Mouse (Mus musculus): ENCODE measurements around the gene CK137956. TPM values are rescaled to one million over a fixed set of nuclear protein-coding genes. Genes with fewer than 3 reads are reported as not detected.
A peak's percentile ranks its signal among the peaks of the same experiment; 100 is the strongest.

Gene CK137956
- polyA plus RNA-seq (2015; fragmentation: Nextera tagmentation; extraction: Ambion mirVana): not detected in 2 replicates

- Histone ChIP-seq H3K27me3 (replicated peaks) (peaks cover 39% of the 10 kb centered on the region), H3K9ac (no peak within 1 kb of the TSS), H3K27ac (no peak within 1 kb of the TSS), H3K4me2 (replicated peaks) (no peak within 1 kb of the TSS), H3K9me3 (no peaks in the 10 kb centered on the region), H3K4me1 (replicated peaks) (no peaks in the 10 kb centered on the region), H3K4me3 (replicated peaks) (no peak within 1 kb of the TSS), H3K36me3 (no peaks in the 10 kb centered on the region)
- ATAC-seq: no peak
- WGBS: 3% methylated on average over 39 of the region's 39 CpGs
Observed at GRCm38 (mm10) chr4:127970901-127971868, at the start of gene CK137956. CK137956 (minus strand) TSS chr4:127970951.

GRCm38 (mm10) chr4:128019465-128019864 lies 48.7 kb upstream of the CK137956 start:
- H3K27me3 ChIP-seq (replicated peaks): no peaks in the 10 kb centered on the region
- H3K9me3 ChIP-seq: no peaks in the 10 kb centered on the region
- no peak for ATAC-seq
- H3K4me1 ChIP-seq (replicated peaks): no peaks in the 10 kb centered on the region
- no peak overlapping the region for H3K27ac ChIP-seq
- H3K4me3 ChIP-seq (replicated peaks): no peak overlapping the region
- no peak overlapping the region for H3K4me2 ChIP-seq (replicated peaks)
- no peaks in the 10 kb centered on the region for H3K36me3 ChIP-seq
- H3K9ac ChIP-seq: no peak overlapping the region
- whole genome bisulfite sequencing: 72% methylated on average over 2 of the region's 2 CpGs

GRCm38 (mm10) chr4:128004797-128005452 lies 34.2 kb upstream of the CK137956 start:
- Histone ChIP-seq H3K4me3 (replicated peaks) (no peak overlapping the region), H3K36me3 (no peaks in the 10 kb centered on the region), H3K27ac (no peak overlapping the region), H3K9ac (no peak overlapping the region), H3K4me1 (replicated peaks) (no peaks in the 10 kb centered on the region), H3K4me2 (replicated peaks) (no peak overlapping the region), H3K27me3 (replicated peaks) (no peaks in the 10 kb centered on the region), H3K9me3 (no peaks in the 10 kb centered on the region)
- WGBS: 70% methylated on average over 3 of the region's 3 CpGs
- no peak for ATAC-seq

GRCm38 (mm10) chr4:128002638-128003101 lies 31.9 kb upstream of the CK137956 start:
- no peaks in the 10 kb centered on the region for H3K9me3 ChIP-seq
- H3K27ac ChIP-seq: no peak overlapping the region
- H3K27me3 ChIP-seq (replicated peaks): no peaks in the 10 kb centered on the region
- H3K36me3 ChIP-seq: no peaks in the 10 kb centered on the region
- WGBS: 54% methylated on average over 4 of the region's 4 CpGs
- no peak overlapping the region for H3K9ac ChIP-seq
- H3K4me3 ChIP-seq (replicated peaks): no peak overlapping the region
- no peak overlapping the region for H3K4me2 ChIP-seq (replicated peaks)
- H3K4me1 ChIP-seq (replicated peaks): no peaks in the 10 kb centered on the region
- no peak for ATAC-seq

- no peak overlapping the region for H3K4me2 ChIP-seq (replicated peaks)
- 78% methylated on average over 3 of the region's 3 CpGs for WGBS
- no peaks in the 10 kb centered on the region for H3K4me1 ChIP-seq (replicated peaks)
- no peak for ATAC-seq
- no peaks in the 10 kb centered on the region for H3K27me3 ChIP-seq (replicated peaks)
- no peak overlapping the region for H3K27ac ChIP-seq
- no peak overlapping the region for H3K9ac ChIP-seq
- H3K36me3 ChIP-seq: no peaks in the 10 kb centered on the region
- H3K4me3 ChIP-seq (replicated peaks): no peak overlapping the region
- no peaks in the 10 kb centered on the region for H3K9me3 ChIP-seq
Observed at GRCm38 (mm10) chr4:127999281-127999680, 28.5 kb upstream of the CK137956 start.

- no peaks in the 10 kb centered on the region for H3K36me3 ChIP-seq
- no peak overlapping the region for H3K27ac ChIP-seq
- H3K27me3 ChIP-seq (replicated peaks): peaks cover 60% of the 10 kb centered on the region
- H3K9me3 ChIP-seq: no peaks in the 10 kb centered on the region
- WGBS: 14% methylated on average over 18 of the region's 18 CpGs
- no peak overlapping the region for H3K4me2 ChIP-seq (replicated peaks)
- no peak overlapping the region for H3K4me3 ChIP-seq (replicated peaks)
- no peak overlapping the region for H3K9ac ChIP-seq
- no peak for ATAC-seq
- peaks cover 11% of the 10 kb centered on the region for H3K4me1 ChIP-seq (replicated peaks)
Observed at GRCm38 (mm10) chr4:127989347-127989995, 18.7 kb upstream of the CK137956 start.

GRCm38 (mm10) chr4:127988526-127989180 lies 17.9 kb upstream of the CK137956 start:
- 2% methylated on average over 39 of the region's 39 CpGs for WGBS
- H3K4me3 ChIP-seq (replicated peaks): peak overlapping the region; percentile 41
- peaks cover 60% of the 10 kb centered on the region for H3K27me3 ChIP-seq (replicated peaks)

GRCm38 (mm10) chr4:127987784-127988455 lies 17.2 kb upstream of the CK137956 start, which contains the start of gene Csmd2:
Csmd2 (plus strand) TSS chr4:127987857.
- WGBS: 1% methylated on average over 51 of the region's 65 CpGs
- Histone ChIP-seq H3K36me3 (no peaks in the 10 kb centered on the region), H3K4me1 (replicated peaks) (peaks cover 11% of the 10 kb centered on the region), H3K9ac (0 out of 2 replicates have a peak within 1 kb of the TSS, but pooled peaks have one; percentile 17), H3K4me2 (replicated peaks) (peak within 1 kb of the TSS; percentile 79), H3K27me3 (replicated peaks) (peaks cover 60% of the 10 kb centered on the region), H3K9me3 (no peaks in the 10 kb centered on the region), H3K4me3 (replicated peaks) (peak within 1 kb of the TSS; percentile 41), H3K27ac (no peak within 1 kb of the TSS)
- no peak for ATAC-seq

More at GRCm38 (mm10) chr4:127988526-127989180, 17.9 kb upstream of the CK137956 start:
- no peak overlapping the region for H3K27ac ChIP-seq
- no peaks in the 10 kb centered on the region for H3K36me3 ChIP-seq
- ATAC-seq: no peak
- 0 out of 2 replicates have a peak overlapping the region, but pooled peaks have one; percentile 17 for H3K9ac ChIP-seq
- no peaks in the 10 kb centered on the region for H3K9me3 ChIP-seq
- H3K4me1 ChIP-seq (replicated peaks): peaks cover 11% of the 10 kb centered on the region
- H3K4me2 ChIP-seq (replicated peaks): peak overlapping the region; percentile 79

GRCm38 (mm10) chr4:127987270-127987669 lies 16.5 kb upstream of the CK137956 start:
- H3K36me3 ChIP-seq: no peaks in the 10 kb centered on the region
- peaks cover 11% of the 10 kb centered on the region for H3K4me1 ChIP-seq (replicated peaks)
- H3K4me2 ChIP-seq (replicated peaks): peak overlapping the region; percentile 79
- ATAC-seq: no peak
- peaks cover 60% of the 10 kb centered on the region for H3K27me3 ChIP-seq (replicated peaks)
- no peak overlapping the region for H3K27ac ChIP-seq
- H3K4me3 ChIP-seq (replicated peaks): peak overlapping the region; percentile 41; the same call in 1 of the 2 replicates
- WGBS: 10% methylated on average over 10 of the region's 10 CpGs
- H3K9ac ChIP-seq: no peak overlapping the region
- no peaks in the 10 kb centered on the region for H3K9me3 ChIP-seq

- no peak for ATAC-seq
- H3K4me2 ChIP-seq (replicated peaks): peak overlapping the region; percentile 14; the same call in 1 of the 2 replicates
- H3K27ac ChIP-seq: no peak overlapping the region
- H3K36me3 ChIP-seq: no peaks in the 10 kb centered on the region
- H3K27me3 ChIP-seq (replicated peaks): peaks cover 60% of the 10 kb centered on the region
- H3K9ac ChIP-seq: no peak overlapping the region
- H3K4me1 ChIP-seq (replicated peaks): peaks cover 11% of the 10 kb centered on the region
- no peak overlapping the region for H3K4me3 ChIP-seq (replicated peaks)
- H3K9me3 ChIP-seq: no peaks in the 10 kb centered on the region
- 5% methylated on average over 25 of the region's 25 CpGs for WGBS
Observed at GRCm38 (mm10) chr4:127986491-127987075, 15.8 kb upstream of the CK137956 start.

GRCm38 (mm10) chr4:127985874-127986273 lies 15.1 kb upstream of the CK137956 start:
- WGBS: 18% methylated on average over 10 of the region's 10 CpGs
- Histone ChIP-seq H3K4me3 (replicated peaks) (no peak overlapping the region), H3K36me3 (no peaks in the 10 kb centered on the region), H3K4me1 (replicated peaks) (peaks cover 11% of the 10 kb centered on the region), H3K9ac (no peak overlapping the region), H3K9me3 (no peaks in the 10 kb centered on the region), H3K27me3 (replicated peaks) (peaks cover 58% of the 10 kb centered on the region), H3K27ac (no peak overlapping the region), H3K4me2 (replicated peaks) (no peak overlapping the region)
- no peak for ATAC-seq

All from intestine, embryonic 15.5 days (tissue).